Mouse (Mus musculus): ENCODE measurements around the gene Tubb2a. TPM values are rescaled to one million over a fixed set of nuclear protein-coding genes. Genes with fewer than 3 reads are reported as not detected.

Gene Tubb2a
- polyA plus RNA-seq, 1 experiment = 1,773 TPM

Other genes starting within 250 kb of the Tubb2a start
- 0.08 and 0.12 TPM in 2 replicates for gene Serpinb6e, start 234.6 kb downstream of the Tubb2a start, polyA plus RNA-seq (2012; rRNA removed)
- 0.10 and 0.69 TPM in 2 replicates for gene Serpinb6c, start 172.3 kb downstream of the Tubb2a start, polyA plus RNA-seq (2012; rRNA removed)
- gene Nqo2, start 113.3 kb downstream of the Tubb2a start, polyA plus RNA-seq (2012; rRNA removed) = 8.4 and 9.9 TPM in 2 replicates
- gene Ripk1, start 75.6 kb downstream of the Tubb2a start, polyA plus RNA-seq (2012; rRNA removed) = 4.3 and 4.5 TPM in 2 replicates
- gene Serpinb6a, start 75.2 kb downstream of the Tubb2a start, polyA plus RNA-seq (2012; rRNA removed) = 44.8 and 45.7 TPM in 2 replicates
- gene Bphl, start 40.4 kb downstream of the Tubb2a start, polyA plus RNA-seq (2012; rRNA removed) = 47.1 and 56.5 TPM in 2 replicates
- 387 and 426 TPM in 2 replicates for gene Tubb2b, start 52.5 kb upstream of the Tubb2a start, polyA plus RNA-seq (2012; rRNA removed)
- gene Psmg4, start 85.0 kb upstream of the Tubb2a start, polyA plus RNA-seq (2012; rRNA removed) = 47.9 and 61.2 TPM in 2 replicates

All from frontal cortex, adult 2 months (tissue).